Mouse (Mus musculus) megakaryocyte, embryonic 14.5 days (primary cell): ENCODE measurements around the gene Olfr1032.

Experiments
- FLI1 ChIP-seq: IDR thresholded peaks from 2 replicates; pipeline ENCODE4 v1.6.1; 2012; ENCODE audit warnings: low read length, inconsistent platforms, mixed read lengths
- GATA1 ChIP-seq: IDR thresholded peaks from 3 replicates; pipeline ENCODE4 v1.6.1; 2012; ENCODE audit warnings: mixed read lengths, low read length, inconsistent platforms, borderline replicate concordance

DNA sequence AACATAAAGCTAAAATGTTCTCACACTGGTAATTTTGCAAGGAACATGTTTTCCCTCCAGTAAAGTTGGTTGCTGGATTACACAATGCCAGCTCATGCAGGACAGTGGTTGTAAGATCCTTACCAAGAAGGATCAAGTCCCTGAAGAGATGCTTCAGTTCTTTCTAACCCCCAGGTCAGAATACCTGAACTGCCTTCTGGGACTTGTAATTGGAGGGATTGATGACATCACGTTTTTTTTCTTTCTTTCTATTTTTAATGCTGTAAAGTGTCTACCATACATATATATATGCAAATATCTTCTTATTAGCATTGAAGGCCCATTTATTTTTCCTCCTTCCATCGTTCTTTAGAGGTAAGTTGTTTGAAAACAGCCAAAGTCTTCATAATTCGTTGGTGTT lies 15.3 kb upstream of the Olfr1032 start, which contains the start of gene Olfr1031:
- TF ChIP-seq GATA1: no peak
- no peak for TF ChIP-seq FLI1
